Mouse (Mus musculus) heart, adult 2 months (tissue): ENCODE measurements around the gene P4ha2.

Experiments
- CTCF ChIP-seq: fragments of 200-600 bp; IDR thresholded peaks from 2 replicates; pipeline ENCODE4 v1.8.1; 2022; ENCODE audit warnings: antibody characterized with exemption, mild to moderate bottlenecking, moderate library complexity
- POLR2A ChIP-seq: fragments of 200-500 bp; IDR thresholded peaks from 2 replicates; pipeline ENCODE4 v1.6.1; 2011; ENCODE audit warnings: mild to moderate bottlenecking, low read depth, low read length, control low read depth; ENCODE audit not compliant: insufficient read depth

DNA sequence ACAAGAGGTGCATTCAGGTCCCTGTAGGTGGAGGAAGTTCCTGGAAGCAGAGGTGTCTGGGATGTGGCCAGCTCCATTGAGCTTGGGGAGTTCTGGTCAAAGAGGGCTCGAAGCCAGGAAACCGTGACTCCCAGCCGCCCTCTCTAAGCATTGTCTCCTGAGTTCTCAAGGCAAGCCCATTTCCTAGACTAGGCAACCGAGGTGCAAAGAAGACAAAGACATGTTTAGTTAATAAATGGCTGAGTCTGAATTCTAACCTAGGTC, 34.0 kb upstream of the P4ha2 start:
- no peak for TF ChIP-seq CTCF
- no peak for TF ChIP-seq POLR2A
